Comparison of ENCODE assay signal across 33 mouse cellular contexts in genomic region chr16:14959743-14960142, GRCm38 (mm10). TPM values are rescaled to one million over a fixed set of nuclear protein-coding genes. Genes with fewer than 3 reads are reported as not detected.
A peak's percentile ranks its signal among the peaks of the same experiment; 100 is the strongest.
DNase-seq lines count a peak whose midpoint lies in the region; ATAC-seq and TF ChIP-seq lines count a peak whose summit lies in the region.
"Had no signal": no experiment of that assay in that cellular context is flagged by ENCODE, and none has a peak within 500 bp of the region (broad histone marks: within the 10 kb centered on the region; RNA-seq: fewer than 3 reads in every experiment).

No protein-coding gene starts in this region.

- H3K36me3 ChIP-seq in lung, embryonic 14.5 days (ENCODE audit: insufficient read depth): no peaks in the 10 kb centered on the region
- H3K36me3 ChIP-seq: embryonic facial prominence, embryonic 12.5 days; G1E; heart, embryonic 10.5 days; heart, embryonic 15.5 days; hindbrain, embryonic 12.5 days; intestine, embryonic 15.5 days; limb, embryonic 13.5 days; liver, embryonic 15.5 days; midbrain, embryonic 10.5 days; midbrain, embryonic 15.5 days; neural tube, embryonic 12.5 days had no signal

- H3K27ac ChIP-seq in layer of hippocampus, adult 2 months: no peak overlapping the region
- no peak overlapping the region for H3K27ac ChIP-seq in lung, embryonic 14.5 days (ENCODE audit: low read depth)
- H3K27ac ChIP-seq: embryonic facial prominence, embryonic 12.5 days; heart, embryonic 10.5 days; heart, embryonic 15.5 days; hindbrain, embryonic 12.5 days; hindbrain, postnatal 0 days; intestine, embryonic 15.5 days; limb, embryonic 13.5 days; liver, embryonic 15.5 days; midbrain, embryonic 10.5 days; midbrain, embryonic 15.5 days; neural tube, embryonic 12.5 days had no signal

- 90% methylated on average over 8 of the region's 8 CpGs for WGBS in lung, embryonic 14.5 days

- H3K4me3 ChIP-seq in layer of hippocampus, adult 2 months: no peak overlapping the region
- no peak overlapping the region for H3K4me3 ChIP-seq in lung, embryonic 14.5 days (ENCODE audit: low read depth, low read length)
- H3K4me3 ChIP-seq: embryonic facial prominence, embryonic 12.5 days; heart, embryonic 10.5 days; heart, embryonic 15.5 days; hindbrain, embryonic 12.5 days; intestine, embryonic 15.5 days; limb, embryonic 13.5 days; liver, embryonic 15.5 days; midbrain, embryonic 10.5 days; midbrain, embryonic 15.5 days; myocyte; neural tube, embryonic 12.5 days had no signal

- peak; percentile 33 for TF ChIP-seq CTCF in layer of hippocampus, adult 2 months (conservative IDR thresholded peaks at IDR 0.05)
- 0 out of 2 replicates have a peak, but pooled peaks have one; percentile 6 for TF ChIP-seq CTCF in lung, embryonic 14.5 days (IDR thresholded peaks at IDR 0.05; ENCODE audit: low read depth)
- TF ChIP-seq CTCF in Patski (IDR thresholded peaks at IDR 0.05): peak; percentile 6

- no peak for DNase-seq in layer of hippocampus, adult 2 months (ENCODE audit: low spot score in 2 of 2)
- DNase-seq in layer of hippocampus, adult 9-10 months (ENCODE audit: low spot score): no peak
- no peak for DNase-seq in lung, embryonic 14.5 days
- DNase-seq in lung, postnatal 25 days (ENCODE audit: low spot score): no peak
- DNase-seq in Patski (ENCODE audit: low read depth, low spot score): no peak
- no peak for DNase-seq in urinary bladder, adult 18-20 months (ENCODE audit: low spot score in 2 of 2)
- DNase-seq: B cell, adult 2 months; cerebellum, adult 11-12 months; cerebellum, adult 9-11 months; embryo, embryonic 11 days; heart, postnatal 36 days; kidney, adult 9 months; kidney, postnatal 10 days; right cerebral cortex, adult 18-20 months; right cerebral cortex, postnatal 4 days; thymus, postnatal 4 days had no signal

- no peak overlapping the region for H3K9ac ChIP-seq in lung, embryonic 14.5 days
- H3K9ac ChIP-seq: embryonic facial prominence, embryonic 12.5 days; heart, embryonic 15.5 days; hindbrain, embryonic 12.5 days; intestine, embryonic 15.5 days; limb, embryonic 13.5 days; liver, embryonic 15.5 days; midbrain, embryonic 15.5 days; neural tube, embryonic 12.5 days had no signal

- POLR2A ChIA-PET in Patski (lab: Charles Lee): no interaction called here

- no peak overlapping the region for H3K4me2 ChIP-seq in lung, embryonic 14.5 days
- H3K4me2 ChIP-seq: embryonic facial prominence, embryonic 12.5 days; heart, embryonic 15.5 days; hindbrain, embryonic 12.5 days; intestine, embryonic 15.5 days; limb, embryonic 13.5 days; liver, embryonic 15.5 days; midbrain, embryonic 15.5 days; neural tube, embryonic 12.5 days had no signal

- in situ Hi-C loops in Patski (cut with MboI; ENCODE audit: low pct_unique_long_range_greater_than_20kb): no loop called here

- H3K27me3 ChIP-seq in lung, embryonic 14.5 days (ENCODE audit: insufficient read depth, low read length): no peaks in the 10 kb centered on the region
- no peaks in the 10 kb centered on the region for H3K27me3 ChIP-seq in Patski
- H3K27me3 ChIP-seq: embryonic facial prominence, embryonic 12.5 days; heart, embryonic 15.5 days; hindbrain, embryonic 12.5 days; intestine, embryonic 15.5 days; limb, embryonic 13.5 days; liver, embryonic 15.5 days; midbrain, embryonic 15.5 days; neural tube, embryonic 12.5 days had no signal

- peaks cover 4% of the 10 kb centered on the region; the same call in 1 of the 2 replicates for H3K9me3 ChIP-seq in lung, embryonic 14.5 days (ENCODE audit: low read depth, low read length)
- H3K9me3 ChIP-seq: embryonic facial prominence, embryonic 12.5 days; heart, embryonic 10.5 days; hindbrain, embryonic 12.5 days; intestine, embryonic 15.5 days; limb, embryonic 13.5 days; liver, embryonic 15.5 days; midbrain, embryonic 15.5 days; neural tube, embryonic 12.5 days had no signal

- ATAC-seq in lung, embryonic 14.5 days (ENCODE audit: insufficient read depth): no peak
- ATAC-seq in Patski: no peak
- ATAC-seq: forebrain, embryonic 14.5 days; hindbrain, postnatal 0 days; intestine, embryonic 15.5 days; midbrain, embryonic 15.5 days had no signal

- CTCF ChIA-PET in Patski (lab: Charles Lee): no interaction called here

- no peaks in the 10 kb centered on the region for H3K4me1 ChIP-seq in lung, embryonic 14.5 days (ENCODE audit: insufficient read depth)
- H3K4me1 ChIP-seq: embryonic facial prominence, embryonic 12.5 days; heart, embryonic 10.5 days; heart, embryonic 15.5 days; hindbrain, embryonic 12.5 days; intestine, embryonic 15.5 days; limb, embryonic 13.5 days; liver, embryonic 15.5 days; midbrain, embryonic 10.5 days; midbrain, embryonic 15.5 days; neural tube, embryonic 12.5 days had no signal

RNA-seq across cellular contexts. Expression of gene Efcab1, which starts 53.3 kb away (rescaled TPM):
- 1 to 10 TPM; 6.3 to 6.5 TPM for total RNA-seq in layer of hippocampus, adult 2 months (2021)
- 8.6 and 11.1 TPM in 2 replicates for polyA plus RNA-seq in lung, embryonic 14.5 days (2014; fragmentation: Nextera tagmentation; extraction: Ambion mirVana)
- polyA plus RNA-seq in Patski (2021): 0.03 TPM
- total RNA-seq: gastrocnemius, adult 18-20 months; heart, postnatal 36 days; megakaryocyte progenitor cell, adult 5-6 weeks had no signal
- polyA plus RNA-seq: G1E; myocyte; spleen, adult 2 months had no signal
